Mouse (Mus musculus): ENCODE measurements around the gene Aanat. TPM values are rescaled to one million over a fixed set of nuclear protein-coding genes. Genes with fewer than 3 reads are reported as not detected.
"Not testable (repeated sequence)": the region's sequence is repeated elsewhere in the genome, so short reads cannot be mapped to it uniquely, and the experiment has no call there.

Gene Aanat
- total RNA-seq, 2 experiments from 2014 or later, result 0.39 to 0.76 TPM

DNA sequence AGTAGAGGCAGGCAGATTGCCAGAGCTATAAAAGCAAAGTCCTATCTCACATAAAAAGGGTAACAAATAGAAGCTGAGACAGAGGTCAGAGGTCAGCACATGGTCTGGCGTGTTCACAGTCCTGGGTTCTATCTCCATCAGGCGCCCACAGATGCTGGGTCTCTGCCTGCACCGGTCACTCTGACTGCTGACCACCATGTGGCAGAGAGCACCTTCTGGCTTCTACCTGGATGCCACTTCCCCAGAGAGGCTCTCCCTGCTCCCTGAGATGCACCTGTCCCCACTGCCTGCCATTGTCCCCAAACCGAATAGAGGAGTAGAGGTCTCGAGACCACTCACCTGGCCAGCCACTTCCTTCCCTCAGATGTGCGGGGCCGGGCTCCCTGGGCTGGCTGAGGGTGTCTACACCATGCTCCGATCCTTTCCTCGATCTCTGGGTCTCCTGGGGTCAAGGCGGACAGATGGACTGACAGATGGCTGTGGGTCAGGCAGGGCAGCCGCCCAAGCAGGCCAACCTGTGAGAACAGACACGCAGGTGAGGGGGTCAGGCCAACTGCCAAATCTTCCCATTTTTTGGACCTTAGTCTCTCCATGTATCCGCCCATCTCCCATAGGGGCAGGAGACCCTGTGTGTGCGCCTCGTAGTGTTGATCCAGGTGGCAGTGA lies 23.9 kb downstream of the Aanat start:
- no peak for DNase-seq (ENCODE audit: low spot score in 2 of 2)

DNA sequence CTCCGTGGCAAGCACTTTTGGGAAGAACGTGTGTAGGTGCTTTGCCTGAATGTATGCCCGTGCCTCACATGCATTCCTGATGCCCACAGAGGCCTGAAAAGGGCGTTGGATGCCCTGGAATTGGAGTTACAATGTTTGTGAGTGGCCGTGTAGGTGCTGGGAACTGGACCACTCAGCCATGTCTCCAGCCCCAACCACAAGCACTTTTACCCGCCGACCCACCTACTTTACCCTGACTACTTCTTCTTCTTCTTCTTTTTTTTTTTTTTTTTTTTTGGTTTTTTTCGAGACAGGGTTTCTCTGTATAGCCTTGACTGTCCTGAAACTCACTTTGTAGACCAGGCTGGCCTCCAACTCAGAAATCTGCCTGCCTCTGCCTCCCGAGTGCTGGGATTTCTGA lies 24.9 kb downstream of the Aanat start:
- DNase-seq (ENCODE audit: low spot score in 2 of 2), result not testable (repeated sequence)

DNA sequence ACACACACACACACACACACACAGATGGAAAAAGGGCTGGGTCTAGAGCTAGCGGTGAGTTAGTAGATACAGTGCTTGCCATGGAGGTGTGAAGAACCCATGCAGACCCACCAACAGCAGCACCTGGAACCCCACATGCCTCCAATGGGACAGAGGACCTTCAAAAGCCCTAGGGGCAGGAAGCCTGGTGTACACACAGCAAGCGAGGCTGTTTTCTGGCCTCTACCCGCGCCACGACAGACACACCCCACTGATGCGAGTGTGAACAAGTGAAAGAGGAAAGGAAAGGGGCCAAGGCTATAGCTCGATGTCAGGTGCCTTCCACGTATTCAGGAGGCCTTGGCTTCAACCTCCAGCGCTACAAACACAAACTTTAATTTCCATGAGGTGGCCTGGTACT lies 25.7 kb downstream of the Aanat start:
- DNase-seq (ENCODE audit: low spot score in 2 of 2), result no peak

DNA sequence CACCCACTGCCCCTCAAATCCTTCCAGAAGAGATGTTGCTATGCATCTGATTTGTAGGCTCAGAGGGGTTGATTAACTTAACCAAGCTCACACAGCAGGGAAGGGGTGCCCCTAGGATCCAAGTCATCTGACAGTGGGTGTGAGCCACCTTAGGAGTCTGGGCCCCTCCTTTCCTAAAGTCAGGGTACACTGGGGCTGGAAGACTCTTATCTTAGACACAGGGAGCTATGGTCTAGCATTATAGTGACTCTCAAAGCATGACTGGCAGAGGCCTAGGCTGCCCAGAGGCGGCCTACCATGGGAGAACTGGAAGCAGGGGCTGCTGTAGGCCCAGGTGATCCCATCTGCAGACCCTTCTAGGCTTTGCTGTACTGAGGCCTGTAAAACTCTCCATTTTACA lies 26.3 kb downstream of the Aanat start:
- DNase-seq (ENCODE audit: low spot score in 2 of 2), result no peak

GRCm38 (mm10) chr11:116613234-116613633 lies 27.0 kb downstream of the Aanat start:
- DNase-seq (ENCODE audit: low spot score in 2 of 2), result no peak

DNA sequence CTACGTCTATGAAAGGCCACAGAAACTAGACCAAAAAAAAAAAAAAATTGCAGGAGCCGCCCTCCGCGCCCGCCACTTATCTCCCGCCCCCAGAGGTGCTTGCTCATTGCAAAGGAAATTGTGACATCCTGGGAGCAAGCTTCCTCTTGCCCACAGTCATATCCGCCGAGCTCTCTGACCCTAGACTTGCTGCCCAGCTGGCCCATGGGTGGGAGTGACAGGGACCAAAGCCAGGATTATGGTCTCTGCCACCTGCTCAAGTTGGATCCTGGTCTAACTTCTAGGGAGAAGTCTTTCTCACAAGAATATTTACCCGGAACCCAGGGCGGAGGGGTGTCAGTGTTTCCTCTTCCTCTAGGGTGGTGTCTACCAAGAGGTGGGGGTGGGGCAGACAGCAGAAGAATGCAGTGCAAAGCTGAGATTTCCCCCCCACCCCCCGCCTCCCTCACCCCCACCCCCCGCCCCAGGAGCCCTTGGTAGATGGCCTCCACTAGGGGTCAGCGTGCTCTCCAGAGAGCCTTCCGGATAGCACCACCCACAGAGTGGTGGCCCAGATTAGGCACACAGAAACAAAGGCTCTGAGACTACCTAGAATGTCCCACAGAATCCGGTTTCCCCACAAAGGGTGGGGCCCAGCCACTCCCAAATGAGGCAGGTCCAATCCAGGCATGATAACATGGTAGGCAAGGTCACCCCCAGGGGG lies 29.7 kb downstream of the Aanat start:
- no peak for DNase-seq (ENCODE audit: low spot score in 2 of 2)

- no peak for DNase-seq (ENCODE audit: low spot score in 2 of 2)
These were observed 30.3 kb downstream of the Aanat start for GRCm38 (mm10) chr11:116616438-116617118.

DNA sequence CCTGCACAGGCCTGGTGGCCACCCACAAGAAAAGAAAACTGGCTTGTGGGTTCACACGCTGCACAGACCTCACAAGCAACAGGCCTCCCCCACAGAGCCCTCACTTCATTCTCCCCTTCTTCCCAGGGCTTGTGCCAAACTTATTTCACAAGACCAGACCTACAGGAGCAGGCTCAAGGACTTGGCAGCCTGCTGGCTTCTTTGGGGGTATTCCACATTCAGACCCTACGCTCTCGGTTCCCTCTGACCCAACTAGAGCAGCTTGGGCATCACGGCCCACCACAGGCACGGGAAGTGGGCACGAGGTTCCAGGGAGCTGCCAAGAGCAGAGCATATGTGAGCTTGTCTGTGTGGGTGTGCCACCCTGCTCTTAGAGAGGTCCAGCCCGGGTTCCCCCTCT lies 31.4 kb downstream of the Aanat start:
- DNase-seq (ENCODE audit: low spot score in 2 of 2), result no peak

DNA sequence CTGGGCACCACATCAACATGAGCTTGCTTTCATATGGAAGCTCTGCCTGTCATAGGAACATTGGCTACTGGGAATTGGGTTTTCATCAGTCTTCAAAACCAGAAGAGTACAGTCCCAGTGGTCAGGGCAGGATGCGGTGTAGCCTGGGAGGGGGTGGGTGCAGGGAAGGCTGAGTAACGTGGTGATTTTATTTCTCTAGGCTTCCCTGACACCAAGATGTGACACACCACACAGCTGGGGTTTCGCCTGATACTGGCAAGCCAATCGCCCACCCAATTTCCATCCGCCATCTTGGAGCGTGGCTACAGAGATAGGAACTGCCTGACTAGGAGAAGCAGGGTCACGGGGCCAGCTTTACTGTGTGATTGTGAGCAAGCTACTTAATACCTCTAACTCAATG lies 32.4 kb downstream of the Aanat start:
- no peak for DNase-seq (ENCODE audit: low spot score in 2 of 2)

GRCm38 (mm10) chr11:116619156-116619555 lies 32.9 kb downstream of the Aanat start:
- no peak for DNase-seq (ENCODE audit: low spot score in 2 of 2)

- DNase-seq (ENCODE audit: low spot score in 2 of 2), result no peak
These were observed 33.3 kb downstream of the Aanat start for GRCm38 (mm10) chr11:116619561-116619960.

- no peak for DNase-seq (ENCODE audit: low spot score in 2 of 2)
These were observed 33.8 kb downstream of the Aanat start for GRCm38 (mm10) chr11:116620073-116620472.

DNA sequence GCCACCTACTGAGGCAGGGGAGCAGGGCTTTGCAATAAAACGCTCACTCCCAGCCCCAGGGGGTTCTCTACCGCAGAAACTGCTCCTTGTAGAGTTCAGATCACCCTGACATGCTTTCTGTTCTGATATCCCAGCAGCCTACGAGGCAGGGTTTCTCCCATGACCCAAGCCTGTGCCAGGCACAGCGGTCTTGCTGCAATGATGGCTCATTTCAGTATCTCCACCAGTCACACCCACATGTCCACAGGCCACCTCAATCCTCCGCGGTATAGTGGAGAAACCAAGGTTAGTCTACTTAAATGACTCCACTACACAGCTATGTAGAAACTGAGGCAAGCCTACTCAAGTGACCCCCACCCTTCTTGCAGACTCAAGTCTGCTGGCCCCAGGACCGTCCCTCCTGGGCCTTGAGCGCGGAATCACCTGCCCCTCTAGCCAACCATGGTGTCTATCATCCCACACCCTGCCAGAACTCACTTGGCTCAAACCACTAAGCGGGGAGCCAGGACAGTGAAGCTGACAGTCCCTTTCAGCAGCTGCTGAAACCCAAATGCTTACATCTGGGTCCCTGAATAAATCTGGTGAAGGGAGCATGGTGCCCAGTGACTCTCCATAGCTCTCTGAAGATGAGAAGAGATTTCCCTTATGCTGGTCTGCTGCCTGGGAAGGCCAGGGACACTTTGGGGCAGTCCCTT lies 34.5 kb downstream of the Aanat start:
- DNase-seq (ENCODE audit: low spot score in 2 of 2), result no peak

DNA sequence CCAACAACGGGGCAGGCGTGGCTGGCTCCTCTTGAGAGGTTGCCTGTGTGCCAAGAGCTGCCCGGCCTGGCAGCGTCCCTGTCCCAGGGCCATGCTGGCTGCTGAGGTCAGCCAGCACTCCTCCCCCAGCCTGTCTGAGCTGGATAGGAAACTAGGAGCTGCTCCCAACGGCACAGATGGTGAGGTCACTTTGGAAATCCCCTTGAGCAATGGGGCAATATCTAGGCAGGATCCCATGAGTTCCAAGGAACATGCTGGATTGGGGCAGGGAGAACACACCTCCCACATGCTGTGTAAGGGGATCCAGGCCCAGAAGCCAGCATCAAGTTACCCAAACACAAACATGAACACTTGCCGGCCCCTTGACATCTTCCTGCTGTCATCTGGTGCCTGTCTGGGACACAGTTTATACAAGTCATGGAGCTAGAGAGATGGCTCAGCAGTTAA lies 35.0 kb downstream of the Aanat start:
- DNase-seq (ENCODE audit: low spot score in 2 of 2), result peak in 1 of 2 experiments; percentile 60

GRCm38 (mm10) chr11:116623281-116624124 lies 37.3 kb downstream of the Aanat start:
- DNase-seq (ENCODE audit: low spot score in 2 of 2), result no peak

GRCm38 (mm10) chr11:116624131-116624832 lies 38.0 kb downstream of the Aanat start:
- no peak for DNase-seq (ENCODE audit: low spot score in 2 of 2)

- no peak for DNase-seq (ENCODE audit: low spot score in 2 of 2)
These were observed 39.1 kb downstream of the Aanat start for GRCm38 (mm10) chr11:116625081-116626000.

DNA sequence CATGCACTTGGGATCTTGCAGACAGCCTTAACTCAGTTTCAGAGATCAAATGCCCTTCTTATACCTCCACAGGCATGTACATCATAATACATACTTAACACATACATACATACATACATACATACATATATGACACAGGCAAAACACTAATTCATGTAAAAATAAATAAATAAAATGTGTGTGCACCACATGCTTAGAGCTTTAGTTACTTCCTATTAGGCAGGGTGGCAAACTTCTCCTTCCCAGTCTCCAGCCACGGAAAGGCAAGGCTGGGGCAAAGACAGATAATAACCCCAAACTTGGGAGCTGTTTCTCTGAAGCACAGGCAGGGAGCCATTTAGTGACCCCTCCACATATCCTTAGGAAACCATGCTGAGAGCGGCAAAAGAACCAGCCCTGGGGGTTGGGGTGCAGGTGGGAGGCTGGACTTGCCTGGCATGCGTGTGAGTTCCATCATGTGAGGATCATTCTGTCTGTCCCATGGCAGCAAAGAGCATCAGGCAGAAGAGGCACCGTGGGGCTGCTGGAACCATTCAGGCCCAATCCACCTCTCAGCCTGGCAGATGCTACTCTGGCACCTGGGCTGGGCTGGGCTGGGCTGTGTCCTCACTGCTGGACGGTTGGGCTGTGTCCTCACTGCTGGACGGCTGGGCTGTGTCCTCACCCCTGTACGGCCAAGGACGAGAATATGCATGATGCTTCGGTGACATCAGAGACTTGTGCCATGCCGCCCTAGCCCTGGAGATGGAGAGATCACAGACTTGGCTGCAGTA lies 40.3 kb downstream of the Aanat start, which contains the start of gene Rhbdf2:
Gene Rhbdf2 (minus strand): TSS at position 721 of the 773 bp plus-strand sequence.
- no peak for DNase-seq (ENCODE audit: low spot score in 2 of 2)
